Mouse (Mus musculus): ENCODE results near the gene Slc15a2. TPM values are rescaled to one million over a fixed set of nuclear protein-coding genes. Genes with fewer than 3 reads are reported as not detected.

The Slc15a2 gene
- total and polyA plus RNA-seq, 2 experiments from 2014 or later, result 0.71 to 1.5 TPM

DNA sequence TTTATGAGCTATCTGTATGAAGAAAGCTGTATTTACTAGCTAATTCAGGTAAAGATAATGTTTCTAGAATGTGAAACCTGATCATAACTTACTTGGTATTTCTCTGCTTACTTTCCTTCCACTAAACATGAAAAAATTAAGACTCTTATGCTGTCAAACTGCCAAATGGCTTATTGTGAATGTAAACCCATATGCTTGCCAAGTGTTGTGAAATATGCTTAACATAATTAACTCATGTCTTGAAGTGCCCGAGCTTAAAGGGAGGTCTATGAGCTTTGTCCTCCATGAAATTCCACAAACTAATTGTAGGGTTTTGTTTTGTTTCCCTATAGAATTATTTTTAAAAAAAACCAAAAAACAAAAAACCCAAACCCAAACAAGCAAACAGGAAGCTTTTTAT lies 50.9 kb downstream of the Slc15a2 start:
- TF ChIP-seq CTCF (IDR thresholded peaks at IDR 0.05; ENCODE audit: low read depth), result no peak
- TF ChIP-seq EP300 (IDR thresholded peaks at IDR 0.05; ENCODE audit: low read depth), result no peak
- DNase-seq (ENCODE audit: low spot score), result no peak
- no peak for ATAC-seq (ENCODE audit: insufficient read depth, low read depth)

DNA sequence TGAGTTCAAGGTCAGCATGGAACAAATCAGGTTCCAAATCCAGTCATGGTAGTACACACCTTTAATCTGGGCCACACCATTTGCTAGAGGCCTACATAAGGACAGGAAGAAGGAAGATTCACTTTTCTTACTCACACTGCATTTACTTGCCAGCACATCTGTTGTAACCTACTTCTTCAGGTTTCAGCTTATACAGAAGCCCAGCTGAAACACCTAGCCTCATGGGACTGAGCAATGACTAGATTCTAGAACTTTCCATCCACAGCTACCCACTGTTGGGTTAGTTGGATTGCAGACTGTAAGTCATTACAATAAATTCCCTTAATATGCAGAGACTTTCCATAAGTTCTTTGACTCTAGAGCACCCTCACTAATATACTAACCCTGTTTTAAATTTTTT lies 52.2 kb downstream of the Slc15a2 start:
- Histone ChIP-seq H3K27me3 (ENCODE audit: control insufficient read depth, insufficient read depth, low read length) (no peaks in the 10 kb centered on the region), H3K9me3 (replicated peaks; ENCODE audit: control insufficient read depth, low read length) (no peaks in the 10 kb centered on the region)
- no peak for ATAC-seq (ENCODE audit: insufficient read depth, low read depth)

More for the DNA sequence above, 50.9 kb downstream of the Slc15a2 start:
- 66% methylated on average over 1 of the region's 1 CpGs for WGBS
- H3K36me3 ChIP-seq (replicated peaks; ENCODE audit: control insufficient read depth, insufficient read depth, low read length), result no peaks in the 10 kb centered on the region
- no peaks in the 10 kb centered on the region for H3K27me3 ChIP-seq (ENCODE audit: control insufficient read depth, insufficient read depth, low read length)
- no peaks in the 10 kb centered on the region for H3K9me3 ChIP-seq (replicated peaks; ENCODE audit: control insufficient read depth, low read length)
- no peak overlapping the region for H3K4me2 ChIP-seq (ENCODE audit: low read depth, low read length)
- H3K4me1 ChIP-seq (ENCODE audit: control insufficient read depth, insufficient read depth), result no peaks in the 10 kb centered on the region
- no peak overlapping the region for H3K4me3 ChIP-seq (ENCODE audit: low read depth, low read length)
- H3K9ac ChIP-seq (replicated peaks; ENCODE audit: low read depth, low read length), result no peak overlapping the region
- H3K27ac ChIP-seq (ENCODE audit: low read depth), result no peak overlapping the region

DNA sequence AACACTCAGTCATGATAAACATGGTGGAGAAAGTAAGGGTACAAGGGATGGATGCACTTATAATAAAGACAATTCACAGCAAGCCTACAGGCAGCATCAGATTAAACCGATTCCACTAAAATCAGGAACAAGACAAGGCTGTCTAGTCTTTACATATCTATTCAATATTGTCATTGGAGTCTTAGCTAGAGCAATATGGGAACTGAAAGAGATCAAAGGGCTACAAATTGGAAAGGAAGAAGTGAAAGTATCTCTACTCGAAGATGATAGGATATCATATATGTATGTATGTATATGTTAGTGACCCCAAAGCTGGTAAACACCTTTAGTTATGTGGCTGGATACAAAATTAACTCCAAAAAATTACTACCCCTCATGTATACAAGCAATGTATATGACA lies 55.8 kb downstream of the Slc15a2 start:
- TF ChIP-seq EP300 (IDR thresholded peaks at IDR 0.05; ENCODE audit: low read depth), result no peak
- TF ChIP-seq CTCF (IDR thresholded peaks at IDR 0.05; ENCODE audit: low read depth), result no peak
- Histone ChIP-seq H3K4me1 (ENCODE audit: control insufficient read depth, insufficient read depth) (no peaks in the 10 kb centered on the region), H3K4me3 (ENCODE audit: low read depth, low read length) (no peak overlapping the region), H3K9me3 (replicated peaks; ENCODE audit: control insufficient read depth, low read length) (no peaks in the 10 kb centered on the region), H3K9ac (replicated peaks; ENCODE audit: low read depth, low read length) (no peak overlapping the region), H3K27me3 (ENCODE audit: control insufficient read depth, insufficient read depth, low read length) (no peaks in the 10 kb centered on the region), H3K36me3 (replicated peaks; ENCODE audit: control insufficient read depth, insufficient read depth, low read length) (no peaks in the 10 kb centered on the region), H3K4me2 (ENCODE audit: low read depth, low read length) (no peak overlapping the region), H3K27ac (ENCODE audit: low read depth) (no peak overlapping the region)
- DNase-seq (ENCODE audit: low spot score) (no peak), ATAC-seq (ENCODE audit: insufficient read depth, low read depth) (no peak)
- WGBS, result 75% methylated on average over 2 of the region's 2 CpGs

More for the DNA sequence above, 52.2 kb downstream of the Slc15a2 start:
- Histone ChIP-seq H3K36me3 (replicated peaks; ENCODE audit: control insufficient read depth, insufficient read depth, low read length) (no peaks in the 10 kb centered on the region), H3K4me1 (ENCODE audit: control insufficient read depth, insufficient read depth) (no peaks in the 10 kb centered on the region), H3K9ac (replicated peaks; ENCODE audit: low read depth, low read length) (no peak overlapping the region), H3K4me2 (ENCODE audit: low read depth, low read length) (no peak overlapping the region), H3K4me3 (ENCODE audit: low read depth, low read length) (no peak overlapping the region), H3K27ac (ENCODE audit: low read depth) (no peak overlapping the region)
- no peak for DNase-seq (ENCODE audit: low spot score)
- no peak for TF ChIP-seq EP300 (IDR thresholded peaks at IDR 0.05; ENCODE audit: low read depth)
- no peak for TF ChIP-seq CTCF (IDR thresholded peaks at IDR 0.05; ENCODE audit: low read depth)

DNA sequence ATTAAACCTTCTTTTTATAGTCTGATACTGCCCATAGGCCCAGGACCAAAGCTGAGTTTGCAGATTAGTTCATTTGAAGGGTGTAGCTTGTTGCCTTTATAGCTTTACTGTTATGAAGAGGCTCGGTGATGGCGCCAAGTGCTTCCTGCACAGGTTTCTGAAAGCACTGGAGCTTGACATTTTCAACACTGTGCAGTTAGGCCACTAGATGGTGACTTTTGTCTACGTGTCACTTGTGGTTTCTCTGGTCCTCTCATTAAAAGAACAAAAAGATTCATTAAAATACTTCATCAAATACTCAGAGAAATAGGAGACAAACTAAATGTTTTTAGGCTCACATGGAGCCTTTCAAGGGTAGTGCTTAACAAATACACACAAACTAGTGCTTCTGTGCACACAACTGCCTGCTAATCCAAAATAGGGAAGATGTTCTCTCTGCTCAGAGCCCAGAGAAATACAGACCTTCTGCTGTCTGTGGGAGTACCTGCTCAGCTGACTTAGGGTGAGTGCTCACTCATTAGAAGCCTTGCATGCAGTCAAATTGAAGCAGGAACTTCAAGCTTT lies 60.8 kb downstream of the Slc15a2 start:
- no peak overlapping the region for H3K4me2 ChIP-seq (ENCODE audit: low read depth, low read length)
- peaks cover 8% of the 10 kb centered on the region; the same call in 1 of the 2 replicates for H3K27me3 ChIP-seq (ENCODE audit: control insufficient read depth, insufficient read depth, low read length)
- no peaks in the 10 kb centered on the region for H3K9me3 ChIP-seq (replicated peaks; ENCODE audit: control insufficient read depth, low read length)
- ATAC-seq (ENCODE audit: insufficient read depth, low read depth) (no peak), DNase-seq (ENCODE audit: low spot score) (no peak)
- no peak overlapping the region for H3K4me3 ChIP-seq (ENCODE audit: low read depth, low read length)
- no peaks in the 10 kb centered on the region for H3K36me3 ChIP-seq (replicated peaks; ENCODE audit: control insufficient read depth, insufficient read depth, low read length)
- no peak overlapping the region for H3K9ac ChIP-seq (replicated peaks; ENCODE audit: low read depth, low read length)
- no peak overlapping the region for H3K27ac ChIP-seq (ENCODE audit: low read depth)
- 46% methylated on average over 3 of the region's 3 CpGs for WGBS
- no peaks in the 10 kb centered on the region for H3K4me1 ChIP-seq (ENCODE audit: control insufficient read depth, insufficient read depth)
- TF ChIP-seq EP300 (IDR thresholded peaks at IDR 0.05; ENCODE audit: low read depth) (no peak), CTCF (IDR thresholded peaks at IDR 0.05; ENCODE audit: low read depth) (peak; percentile 47)

DNA sequence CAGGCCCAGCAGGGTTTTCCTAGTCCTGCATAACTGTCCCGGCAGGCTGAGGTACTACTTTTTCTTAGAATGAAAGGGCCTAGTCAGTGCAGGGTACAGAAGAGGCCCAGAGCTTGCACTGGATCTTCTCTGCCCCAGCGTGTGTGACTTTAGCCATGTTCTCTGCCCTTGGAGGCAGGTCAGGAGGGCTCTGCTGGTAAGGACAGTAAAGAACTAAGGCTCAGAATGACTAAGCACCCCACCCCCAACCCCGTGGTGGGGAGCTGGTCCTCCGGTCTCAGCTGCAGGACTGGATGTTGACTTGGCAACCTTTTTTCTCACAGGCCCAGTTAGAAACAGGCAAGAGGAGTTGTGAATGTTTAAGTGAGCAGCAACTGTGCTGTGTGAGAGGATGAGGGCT lies 62.0 kb downstream of the Slc15a2 start:
- Histone ChIP-seq H3K4me3 (ENCODE audit: low read depth, low read length) (no peak overlapping the region), H3K4me1 (ENCODE audit: control insufficient read depth, insufficient read depth) (no peaks in the 10 kb centered on the region), H3K27ac (ENCODE audit: low read depth) (no peak overlapping the region), H3K4me2 (ENCODE audit: low read depth, low read length) (no peak overlapping the region), H3K9me3 (replicated peaks; ENCODE audit: control insufficient read depth, low read length) (no peaks in the 10 kb centered on the region), H3K27me3 (ENCODE audit: control insufficient read depth, insufficient read depth, low read length) (peaks cover 8% of the 10 kb centered on the region; the same call in 1 of the 2 replicates), H3K36me3 (replicated peaks; ENCODE audit: control insufficient read depth, insufficient read depth, low read length) (no peaks in the 10 kb centered on the region), H3K9ac (replicated peaks; ENCODE audit: low read depth, low read length) (no peak overlapping the region)
- 19% methylated on average over 4 of the region's 4 CpGs for WGBS
- ATAC-seq (ENCODE audit: insufficient read depth, low read depth), result no peak
- DNase-seq (ENCODE audit: low spot score), result no peak
- TF ChIP-seq EP300 (IDR thresholded peaks at IDR 0.05; ENCODE audit: low read depth), result no peak
- TF ChIP-seq CTCF (IDR thresholded peaks at IDR 0.05; ENCODE audit: low read depth), result no peak

Data from heart, postnatal 0 days (tissue).